Mouse (Mus musculus) right cerebral cortex, adult 18-20 months (tissue): ENCODE results near the gene Gm20388.

Source experiments
- DNase-seq: peaks from one replicate; pipeline ENCODE4 v3.0.0; 2022; ENCODE audit warnings: mixed read lengths

Gm20388 gene

DNA sequence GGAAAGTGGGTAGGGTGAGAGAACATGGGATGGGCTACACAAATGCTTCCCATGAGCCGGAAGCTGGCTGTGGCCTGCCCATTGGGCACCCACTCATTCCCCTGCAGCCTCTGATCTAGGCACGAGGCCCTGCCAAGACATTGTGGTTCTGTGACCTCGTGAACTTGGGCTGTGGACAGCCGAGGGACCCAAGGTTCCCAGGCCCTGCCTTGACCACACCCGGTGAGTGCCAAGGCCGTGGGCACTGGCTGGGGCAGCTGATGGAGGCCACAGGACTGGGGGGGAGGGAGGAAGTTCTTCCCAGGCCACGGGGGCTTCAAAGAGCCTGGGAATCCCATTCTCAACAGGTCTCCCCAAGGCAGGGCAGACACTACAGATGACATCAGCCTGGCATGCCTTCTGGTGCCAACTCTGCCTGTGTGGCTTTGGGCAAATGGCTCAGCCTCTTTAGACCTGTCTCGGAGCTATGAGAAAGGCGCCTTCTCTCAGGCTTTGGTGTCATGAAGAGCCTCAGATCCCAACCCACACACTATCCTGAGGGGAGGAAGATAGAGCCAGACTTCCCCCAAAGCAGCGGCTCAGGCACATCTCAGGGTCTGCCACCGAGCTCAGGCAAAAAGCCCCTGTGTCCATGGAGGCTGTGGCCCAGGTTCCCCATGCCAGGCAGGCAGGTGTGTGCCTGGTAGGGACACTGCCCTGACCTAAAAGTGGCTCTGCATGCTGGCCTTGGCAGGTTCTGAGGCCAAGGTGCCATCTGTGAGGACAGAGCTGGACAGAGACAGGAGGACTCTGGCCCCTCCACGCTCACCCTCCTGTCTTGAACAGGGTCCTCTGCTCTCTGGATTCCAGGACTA is 2941.3 kb downstream of the Gm20388 start:
- no peak for DNase-seq

GRCm38 (mm10) chr8:122852546-122852905 is 2941.9 kb downstream of the Gm20388 start:
- no peak for DNase-seq

GRCm38 (mm10) chr8:122853340-122853771 is 2942.7 kb downstream of the Gm20388 start:
- no peak for DNase-seq

DNA sequence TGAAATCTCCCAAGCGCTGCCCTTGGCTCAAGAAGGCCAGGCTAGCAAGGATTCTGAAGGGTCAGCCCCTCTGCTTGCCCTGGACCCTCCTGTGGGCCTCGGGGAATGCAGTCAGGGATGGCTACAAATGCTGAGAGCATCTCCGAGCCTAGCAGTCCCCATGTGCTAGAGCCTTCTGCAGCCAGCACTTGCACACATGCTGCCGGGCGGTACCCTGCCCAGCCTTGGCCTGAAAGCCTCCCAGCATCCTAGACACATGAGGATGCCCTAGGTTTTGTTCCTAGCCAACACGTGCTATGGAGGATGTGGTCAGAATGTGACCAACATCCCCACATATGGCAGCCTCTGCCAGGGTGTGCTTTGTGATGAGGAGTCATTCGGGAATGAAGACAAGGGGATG is 2943.7 kb downstream of the Gm20388 start:
- DNase-seq = no peak

- DNase-seq = no peak
Measured at GRCm38 (mm10) chr8:122855123-122855522, 2944.5 kb downstream of the Gm20388 start.

DNA sequence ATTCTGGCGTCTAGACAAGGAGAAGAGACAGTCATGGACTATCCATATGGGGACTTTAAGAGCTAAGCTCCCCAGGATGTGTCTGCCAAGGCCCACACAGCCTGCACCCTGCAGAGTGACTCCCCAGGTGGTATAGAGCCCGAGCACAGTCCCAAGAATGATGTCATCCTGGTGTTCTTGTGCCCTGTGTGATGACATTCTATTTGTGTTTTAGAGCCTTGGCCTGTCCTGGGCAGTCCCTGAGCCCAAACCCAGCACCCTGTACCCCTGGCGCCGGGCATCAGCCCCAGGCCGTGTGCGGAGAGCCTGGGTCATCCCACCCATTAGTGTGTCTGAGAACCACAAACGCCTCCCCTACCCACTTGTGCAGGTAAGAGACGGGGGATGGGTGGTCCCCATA is 2945.6 kb downstream of the Gm20388 start:
- DNase-seq = no peak

GRCm38 (mm10) chr8:122859843-122860242 is 2949.2 kb downstream of the Gm20388 start:
- no peak for DNase-seq

DNA sequence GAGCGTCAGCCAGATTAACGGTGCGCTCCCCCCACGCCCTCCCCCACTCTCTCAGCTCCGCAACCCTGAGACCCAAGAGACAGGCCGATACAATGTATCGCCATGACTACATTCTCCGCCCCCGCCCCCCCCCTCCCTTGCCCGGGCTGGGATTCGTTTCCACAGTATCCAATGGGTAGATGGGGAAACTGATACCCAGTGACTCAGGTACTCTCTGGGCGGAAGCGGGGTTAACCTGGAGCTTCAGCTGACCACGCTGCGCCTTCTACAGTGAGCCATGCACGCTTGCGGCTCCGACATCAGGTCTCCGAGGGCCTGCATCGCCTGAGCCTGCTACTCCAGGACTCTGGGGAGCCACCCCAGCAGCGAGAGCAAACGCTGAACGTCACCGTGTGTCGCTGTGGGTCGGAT is 2954.1 kb downstream of the Gm20388 start:
- no peak for DNase-seq

- DNase-seq = no peak
Measured at GRCm38 (mm10) chr8:122865441-122865840, 2954.8 kb downstream of the Gm20388 start.

GRCm38 (mm10) chr8:122866231-122866630 is 2955.6 kb downstream of the Gm20388 start:
- no peak for DNase-seq

GRCm38 (mm10) chr8:122867982-122868381 is 2957.3 kb downstream of the Gm20388 start:
- DNase-seq = no peak

- DNase-seq = no peak
Measured at GRCm38 (mm10) chr8:122870377-122870863, 2959.8 kb downstream of the Gm20388 start.

GRCm38 (mm10) chr8:122871663-122872062 is 2961.0 kb downstream of the Gm20388 start:
- no peak for DNase-seq

- DNase-seq = no peak
Measured at GRCm38 (mm10) chr8:122873171-122873570, 2962.5 kb downstream of the Gm20388 start.

- no peak for DNase-seq
Measured at GRCm38 (mm10) chr8:122875186-122875585, 2964.5 kb downstream of the Gm20388 start.

GRCm38 (mm10) chr8:122878231-122878630 is 2967.6 kb downstream of the Gm20388 start:
- DNase-seq = no peak

DNA sequence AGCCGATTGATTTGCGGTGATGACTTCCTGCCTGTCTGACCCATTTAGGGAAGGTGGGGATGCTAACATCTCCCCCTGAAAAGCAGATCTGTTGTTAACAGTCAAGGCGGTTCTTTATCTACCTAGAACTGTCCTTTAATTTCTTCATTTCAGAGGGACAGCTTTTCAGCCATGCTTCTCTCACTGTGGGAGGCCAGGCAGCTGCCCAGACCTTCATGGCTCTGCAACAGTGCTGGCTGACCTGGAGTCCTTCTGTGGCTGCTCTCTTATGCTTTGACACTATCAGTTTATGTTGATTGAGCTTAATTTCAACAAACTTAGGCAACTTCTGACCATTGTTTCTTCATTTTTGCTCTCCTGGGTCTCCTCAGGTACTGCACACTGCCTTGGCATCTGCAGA is 2969.7 kb downstream of the Gm20388 start:
- no peak for DNase-seq

DNA sequence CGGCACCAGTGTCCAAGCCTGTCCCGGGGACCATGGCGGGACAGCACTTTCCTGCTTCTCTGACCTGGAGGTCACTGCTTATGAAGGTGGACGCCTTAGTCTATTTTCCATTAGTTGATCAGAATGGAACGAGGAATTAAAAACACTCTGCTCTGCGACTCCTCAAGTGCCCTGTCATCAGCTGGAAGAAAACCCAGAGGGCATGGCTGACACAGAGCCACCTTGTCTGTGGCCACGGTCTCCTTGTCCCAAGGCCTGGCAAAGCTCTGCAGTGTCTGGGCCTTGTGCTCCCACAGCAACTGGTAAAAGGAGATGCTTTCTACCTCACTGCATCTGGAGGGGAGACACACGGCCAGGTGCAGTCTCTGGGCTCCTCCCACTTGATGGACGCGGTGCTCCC is 2973.0 kb downstream of the Gm20388 start:
- no peak for DNase-seq

- no peak for DNase-seq
Measured at GRCm38 (mm10) chr8:122891440-122891839, 2980.8 kb downstream of the Gm20388 start.

DNA sequence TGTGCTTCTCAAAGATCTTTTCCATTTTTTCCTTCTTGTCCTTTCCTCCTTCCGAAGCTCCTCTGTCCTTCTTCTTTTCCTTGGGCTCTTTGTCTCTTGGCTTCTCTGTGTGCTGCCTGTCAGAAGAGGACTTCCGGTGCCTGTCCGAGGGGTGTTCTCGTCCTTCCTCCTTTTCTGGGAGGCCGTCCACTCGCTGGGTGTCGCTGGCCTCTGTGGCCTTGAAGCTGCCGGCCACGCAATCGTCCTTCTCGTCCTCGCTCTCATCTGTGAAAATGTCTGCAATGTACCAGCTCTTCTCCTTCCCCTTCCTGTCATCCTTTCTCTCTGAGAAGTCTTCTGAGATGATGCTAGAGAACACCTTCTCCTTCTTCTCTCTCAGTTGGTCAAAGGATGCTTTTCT is 2982.8 kb downstream of the Gm20388 start:
- DNase-seq = no peak

- no peak for DNase-seq
Measured at GRCm38 (mm10) chr8:122896317-122896716, 2985.7 kb downstream of the Gm20388 start.

- peak; percentile 40 for DNase-seq
Measured at GRCm38 (mm10) chr8:122897200-122897599, 2986.6 kb downstream of the Gm20388 start.

DNA sequence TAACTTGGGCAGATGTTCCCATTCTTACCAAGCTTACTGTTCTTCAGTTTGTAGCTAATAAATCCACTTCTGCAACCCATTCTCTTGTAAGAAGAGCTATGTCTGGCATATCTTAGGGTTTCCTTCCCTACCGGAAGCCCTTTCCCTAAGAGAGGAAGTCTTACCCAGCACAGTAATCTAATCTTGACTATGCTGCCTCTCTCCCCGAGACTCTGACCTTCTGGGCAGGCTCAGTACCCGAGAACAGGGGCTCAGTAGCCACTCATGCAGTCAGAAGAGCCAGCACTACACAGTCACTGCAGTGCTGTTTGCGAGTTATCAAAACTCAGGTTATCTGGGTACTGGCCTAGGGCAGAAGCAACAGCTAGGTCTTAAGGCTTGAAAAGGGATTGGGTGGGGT is 2987.4 kb downstream of the Gm20388 start:
- no peak for DNase-seq

GRCm38 (mm10) chr8:122898473-122898872 is 2987.8 kb downstream of the Gm20388 start:
- DNase-seq = no peak

DNA sequence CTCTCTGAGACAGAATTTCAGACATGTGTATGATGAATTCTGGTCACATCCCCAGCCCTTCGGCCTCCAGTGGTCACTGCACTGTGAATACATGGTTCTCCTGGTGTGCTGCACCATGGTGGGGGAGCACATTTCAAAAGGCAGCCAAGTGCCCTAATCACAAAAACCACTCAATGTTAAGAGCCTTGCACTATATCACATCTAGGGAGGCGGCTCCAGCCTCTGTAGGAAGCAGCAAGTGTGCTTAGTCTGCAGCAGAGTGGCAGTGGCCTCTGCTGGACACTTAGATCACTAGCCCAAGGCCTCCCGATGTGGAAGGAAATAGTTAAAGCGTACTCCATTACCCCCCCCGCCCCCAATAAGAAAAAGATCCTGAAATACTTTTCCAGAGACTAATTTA is 2988.4 kb downstream of the Gm20388 start:
- DNase-seq = no peak
